Mouse (Mus musculus) adrenal gland, postnatal 14 days (tissue): Measurements from ENCODE around the gene Gdf7. TPM values are rescaled to one million over a fixed set of nuclear protein-coding genes. Genes with fewer than 3 reads are reported as not detected.

Experiments
- DNase-seq: peaks from one replicate; pipeline ENCODE4 v3.0.0; 2021; ENCODE audit warnings: mixed read lengths
- total RNA-seq: library from RNA; stranded (reverse); gene quantifications from 2 replicates; pipeline ENCODE4 v1.2.3, GENCODE M21; 2021

The Gdf7 gene
- total RNA-seq, 1 experiment from 2014 or later, result not detected

DNA sequence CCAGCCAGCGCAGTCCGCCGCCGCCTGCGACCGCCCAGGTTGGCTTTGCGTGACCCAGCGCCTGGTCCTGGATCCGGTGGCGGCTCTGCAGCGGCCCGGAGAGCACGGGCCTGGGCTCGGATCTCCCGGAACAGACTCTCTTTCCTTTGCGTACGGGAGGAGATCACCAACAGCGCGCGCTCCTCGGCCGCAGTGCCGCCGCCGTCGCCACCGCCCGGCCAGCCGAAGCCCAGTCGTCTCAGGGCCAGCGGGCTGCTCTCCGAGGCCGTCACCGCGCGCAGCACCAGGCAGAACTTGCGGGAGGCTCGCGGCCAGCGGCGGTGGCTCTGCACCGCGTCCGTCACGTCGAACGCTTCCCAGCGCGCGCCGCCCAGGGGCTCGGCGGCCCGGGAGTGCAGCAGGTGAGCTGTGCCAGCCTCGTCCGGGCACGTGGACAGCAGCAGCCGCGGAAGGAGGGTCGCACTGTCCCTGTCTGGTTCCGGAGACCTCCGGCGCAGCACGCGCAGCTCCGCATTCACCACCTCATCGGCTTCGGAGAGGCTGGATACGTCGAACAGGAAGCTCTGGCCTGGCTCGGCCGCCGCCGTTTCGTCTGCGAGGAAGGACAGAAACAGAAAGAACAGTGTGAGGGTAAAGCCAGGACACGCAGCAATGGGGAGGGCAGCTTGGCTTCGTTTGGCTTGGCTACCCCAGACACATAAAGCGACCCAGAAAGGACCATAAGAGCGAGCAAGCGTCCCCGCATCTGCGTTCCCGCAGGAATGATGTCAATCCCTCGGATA lies 3.2 kb downstream of the Gdf7 start:
- no peak for DNase-seq

DNA sequence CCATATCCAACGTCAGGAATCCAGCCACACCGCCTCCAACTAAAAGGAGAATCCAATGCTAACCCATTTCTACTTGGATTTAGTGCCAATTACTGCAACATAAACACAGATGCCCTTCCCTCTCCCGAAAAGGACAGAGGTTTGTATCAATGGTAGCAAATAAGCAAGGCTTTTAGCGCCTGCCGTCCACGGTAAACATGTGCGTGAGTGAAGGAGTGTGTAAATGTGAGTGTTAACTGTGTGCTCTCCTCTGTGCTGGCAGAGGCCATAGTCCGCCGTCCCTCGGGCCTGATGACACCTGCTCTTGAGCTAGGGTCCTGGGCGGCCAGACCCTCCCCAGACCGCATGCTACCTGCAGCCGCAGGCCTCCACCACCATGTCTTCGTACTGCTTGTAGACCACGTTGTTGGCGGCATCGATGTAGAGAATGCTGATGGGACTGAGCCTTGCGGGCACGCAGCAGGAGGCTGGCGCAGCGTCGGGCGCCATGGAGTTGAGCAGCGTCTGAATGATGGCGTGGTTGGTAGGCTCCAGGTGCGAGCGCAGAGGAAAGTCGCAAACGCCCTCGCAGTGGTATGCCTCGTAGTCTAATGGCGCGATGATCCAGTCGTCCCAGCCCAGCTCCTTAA lies 4.1 kb downstream of the Gdf7 start:
- DNase-seq, result no peak

DNA sequence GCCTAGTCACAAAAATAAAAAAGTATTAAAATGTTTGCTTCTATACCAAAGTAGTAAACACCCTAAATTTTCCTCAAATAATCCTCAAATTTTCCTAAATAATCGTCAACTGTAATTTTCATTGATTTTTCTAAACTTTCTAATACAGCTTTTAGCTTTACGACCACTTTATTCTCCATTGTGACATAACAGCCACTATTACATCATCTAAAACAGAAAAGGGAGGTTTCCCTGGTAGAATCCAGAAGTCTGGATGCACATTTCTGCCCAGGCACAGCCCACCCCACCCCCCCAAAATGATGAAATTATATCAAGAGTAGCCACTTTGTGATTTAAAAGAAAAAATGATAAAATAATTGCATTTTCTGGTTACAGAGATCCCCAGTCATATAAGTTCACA lies 5.6 kb downstream of the Gdf7 start:
- no peak for DNase-seq

DNA sequence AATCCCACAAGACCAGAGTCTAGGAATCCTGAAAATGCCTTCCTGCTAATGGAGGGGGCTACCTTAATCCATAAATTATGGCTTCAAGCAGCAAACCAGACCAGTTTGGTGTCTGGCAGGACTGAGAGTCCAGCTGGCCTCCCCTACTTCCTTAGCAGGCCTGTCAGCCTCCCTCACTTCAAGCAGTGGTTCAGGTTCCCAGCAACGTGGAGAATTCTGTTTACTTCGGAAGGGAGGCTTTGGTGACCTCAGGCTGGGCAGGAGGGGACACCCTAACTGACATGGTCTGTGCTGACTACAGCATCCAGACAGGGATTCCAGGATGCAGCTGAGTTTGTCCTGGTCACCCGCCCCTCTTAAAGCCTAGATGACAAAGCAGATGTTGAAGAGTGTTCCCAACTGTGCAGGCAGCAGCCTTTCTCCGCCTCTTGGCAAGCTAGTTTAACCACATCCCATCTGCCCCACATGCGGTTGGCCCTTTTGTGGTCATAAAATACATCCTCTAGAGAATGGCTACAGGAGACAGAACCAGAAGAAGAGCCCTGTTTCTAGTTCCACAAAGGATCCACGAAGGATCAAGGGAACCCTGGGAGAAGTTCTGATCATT lies 6.3 kb downstream of the Gdf7 start:
- no peak for DNase-seq

DNA sequence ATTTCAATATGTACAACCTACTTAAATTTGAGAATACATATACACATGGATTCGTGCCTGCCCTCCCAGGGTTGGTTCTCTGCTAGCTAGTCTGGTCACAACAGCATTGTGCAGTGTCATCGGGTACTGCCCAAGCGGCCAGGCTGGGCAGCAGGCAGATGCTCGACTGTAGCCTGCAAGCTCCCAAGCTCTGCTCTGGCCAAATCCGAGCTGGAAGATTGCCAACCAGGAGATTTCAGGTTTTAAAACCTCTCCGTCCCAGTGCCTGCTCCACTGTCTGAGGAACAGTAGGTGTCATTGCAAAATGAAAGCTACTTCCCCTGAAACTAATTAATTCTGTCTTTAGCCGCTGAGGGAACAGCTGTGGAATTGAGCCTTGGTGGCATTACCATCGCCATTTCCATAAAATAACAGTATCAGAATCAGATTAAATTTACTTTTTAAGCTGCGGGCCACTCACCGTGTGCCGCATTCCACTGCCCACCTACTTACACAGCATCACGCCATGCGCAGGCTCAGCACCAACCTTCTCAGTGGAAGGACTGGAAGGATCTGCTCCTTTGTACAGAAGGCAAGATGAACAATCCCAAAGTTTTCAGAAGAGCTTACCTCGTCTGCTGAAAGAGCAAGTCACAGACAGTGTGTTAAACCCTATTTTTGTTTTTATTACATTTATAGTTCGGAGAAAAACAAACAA lies 10.4 kb downstream of the Gdf7 start:
- DNase-seq, result peak; percentile 55

DNA sequence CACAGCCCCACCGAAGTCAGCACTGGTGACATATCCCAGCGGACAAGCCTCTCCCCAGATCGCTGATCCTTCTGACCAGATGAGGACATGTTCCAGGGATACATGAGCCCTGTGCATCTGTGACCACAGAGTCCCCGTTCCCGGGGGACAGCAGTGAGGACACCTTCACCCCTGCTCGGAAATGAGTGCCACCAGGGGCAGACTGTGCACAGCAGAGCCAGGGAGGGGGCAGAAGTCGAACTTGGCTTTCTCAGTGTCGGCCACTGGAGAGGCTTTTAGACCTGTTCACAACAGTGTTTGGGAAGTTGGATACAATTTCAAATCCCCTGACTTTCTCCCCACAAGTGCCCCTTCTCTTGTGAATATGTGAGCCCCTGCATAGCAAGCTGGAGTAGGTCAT lies 12.3 kb downstream of the Gdf7 start:
- DNase-seq, result no peak

DNA sequence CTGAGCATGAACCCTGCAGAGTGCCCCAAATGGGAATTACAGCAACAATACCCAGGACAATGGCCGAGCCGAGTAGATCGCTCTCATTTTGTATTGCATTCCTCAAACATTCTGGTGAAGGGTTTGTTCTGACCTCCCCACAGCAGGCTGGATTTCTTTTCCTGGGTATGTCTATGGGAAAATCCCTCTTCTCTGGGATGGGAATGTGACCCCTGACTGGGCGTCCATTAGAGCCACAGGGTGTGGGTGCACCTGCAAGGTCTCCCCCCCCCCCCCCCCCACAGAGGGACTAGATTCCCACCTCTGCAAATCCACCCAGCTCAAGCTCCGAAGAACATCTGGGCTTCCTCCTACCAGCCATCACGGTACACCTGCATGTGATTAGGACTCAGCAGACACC lies 12.7 kb downstream of the Gdf7 start:
- no peak for DNase-seq

DNA sequence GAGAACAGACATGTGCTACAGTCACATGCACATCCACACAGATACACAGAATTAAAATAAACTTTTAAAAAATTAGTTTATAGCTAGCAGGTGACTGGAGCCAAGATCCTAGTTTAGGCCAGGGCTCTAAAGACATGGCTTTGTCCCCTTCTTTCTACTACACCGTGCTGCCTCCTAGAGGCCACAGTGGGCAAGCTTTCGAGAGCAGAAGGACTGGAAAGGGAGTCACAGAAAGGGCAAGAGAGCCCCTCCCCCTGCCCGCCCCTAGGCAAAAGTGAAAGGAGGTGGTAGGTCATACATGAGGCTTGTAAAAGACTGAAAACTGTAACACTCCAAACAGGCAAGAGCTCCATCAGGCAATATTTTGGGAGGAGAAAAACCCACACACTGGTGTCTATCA lies 13.8 kb downstream of the Gdf7 start:
- DNase-seq, result no peak

DNA sequence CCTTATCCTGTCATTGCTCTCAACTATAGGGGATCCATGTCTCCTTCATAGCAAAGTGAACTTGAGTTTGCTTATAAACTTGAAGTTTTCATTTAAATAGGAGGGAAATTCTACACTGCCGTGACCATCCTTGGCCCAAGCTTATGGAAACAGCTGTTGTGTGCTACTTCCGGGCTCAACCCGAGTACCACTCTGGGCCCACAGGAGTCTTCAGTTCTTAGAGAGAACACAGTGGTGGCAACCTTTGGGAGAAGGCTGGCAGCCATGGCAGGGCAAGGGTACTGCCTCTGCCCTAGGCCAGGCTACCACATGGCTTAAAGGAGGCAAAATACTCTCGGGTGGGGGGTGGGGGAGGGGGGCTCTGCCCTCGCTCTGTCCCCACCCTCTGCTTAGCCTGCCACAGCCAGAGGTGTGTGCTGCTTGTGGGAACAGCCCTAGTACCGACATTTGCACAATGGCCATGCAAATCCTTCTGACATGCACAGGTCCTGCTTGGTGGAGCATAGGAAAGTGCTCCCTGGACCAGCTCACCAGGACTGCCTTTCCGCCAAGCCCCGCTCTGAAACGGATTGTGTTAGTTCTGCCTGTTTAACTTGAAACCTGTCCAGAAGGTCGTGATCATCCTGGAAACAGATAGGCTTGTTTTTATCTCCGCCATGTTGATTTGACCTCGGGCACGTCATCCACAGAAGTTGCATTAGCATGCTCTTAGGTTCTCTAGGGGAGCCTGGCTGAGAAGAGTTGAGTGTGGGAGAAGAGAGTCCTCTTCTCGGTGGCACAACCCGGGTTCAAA lies 20.3 kb downstream of the Gdf7 start:
- DNase-seq, result no peak

DNA sequence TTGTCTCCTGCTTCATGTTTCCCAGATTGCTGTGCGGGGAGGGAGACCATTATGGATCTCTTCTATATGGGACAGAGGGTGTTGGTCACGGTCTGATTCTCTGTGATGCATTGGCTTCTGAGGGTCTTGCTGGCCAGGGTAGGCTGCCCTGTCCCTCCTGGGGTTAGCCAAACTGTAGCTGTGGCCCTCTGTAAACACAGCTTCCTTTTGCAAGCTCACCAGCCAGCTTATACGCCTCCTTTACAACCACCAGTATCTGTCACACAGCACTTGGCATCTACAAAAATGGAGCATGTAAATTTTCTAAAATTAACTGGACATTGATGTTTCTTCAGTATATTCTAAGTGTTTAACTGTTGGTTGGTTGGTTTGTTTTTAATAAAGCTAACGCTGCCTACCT lies 26.3 kb downstream of the Gdf7 start:
- DNase-seq, result no peak

DNA sequence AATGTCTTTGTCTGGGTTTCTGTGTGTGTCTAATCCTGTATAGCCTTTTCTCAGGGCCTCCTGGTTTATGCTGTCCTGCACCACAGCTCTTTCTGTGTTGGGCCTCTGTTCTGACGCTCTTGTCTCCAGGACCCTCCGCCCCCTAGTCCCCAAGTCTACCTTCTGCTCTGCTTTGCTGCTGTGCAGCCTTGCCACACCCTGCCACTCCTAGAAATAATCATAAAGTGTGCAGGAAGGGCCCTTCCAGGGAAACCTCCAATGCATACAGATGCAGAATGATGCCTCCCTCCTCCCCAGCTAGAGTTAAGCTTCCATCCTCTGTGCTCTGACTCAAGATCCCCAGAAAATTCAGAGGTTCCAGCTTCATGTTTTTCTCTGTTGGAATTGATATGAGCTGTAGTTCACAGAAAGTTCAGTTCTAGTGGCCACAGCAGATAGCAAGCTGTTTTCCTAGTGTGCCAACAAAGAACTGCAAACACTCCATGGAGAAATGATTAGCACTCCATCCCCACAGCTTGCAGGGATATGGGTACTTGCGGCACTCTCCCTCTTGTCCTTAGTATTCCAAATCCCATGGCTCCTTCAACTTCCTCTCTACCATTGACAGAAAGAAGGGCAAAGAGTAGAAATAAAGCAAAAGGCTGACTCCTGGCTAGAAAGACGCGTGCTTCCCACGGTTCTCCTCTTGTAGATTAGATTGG lies 28.1 kb downstream of the Gdf7 start:
- DNase-seq, result no peak

DNA sequence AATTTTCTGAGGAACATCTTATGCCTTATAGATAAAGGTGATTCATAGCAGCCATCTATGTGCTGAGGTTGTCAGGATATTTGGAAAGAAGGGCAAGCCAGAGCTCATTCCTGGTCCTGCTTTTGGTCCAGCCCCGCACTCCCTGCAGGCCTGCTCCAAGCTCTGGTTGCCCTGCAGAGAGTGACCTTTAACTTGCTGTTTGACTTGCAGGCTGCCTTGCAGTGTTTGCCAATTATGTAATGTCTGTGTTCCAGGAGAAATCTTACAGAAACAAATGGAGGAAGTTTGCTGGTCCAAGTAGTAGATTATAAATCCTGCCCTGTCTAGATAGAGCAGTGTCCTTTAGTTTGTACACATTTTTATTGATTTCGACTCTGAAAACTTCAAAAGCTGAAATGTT lies 30.3 kb downstream of the Gdf7 start:
- no peak for DNase-seq

DNA sequence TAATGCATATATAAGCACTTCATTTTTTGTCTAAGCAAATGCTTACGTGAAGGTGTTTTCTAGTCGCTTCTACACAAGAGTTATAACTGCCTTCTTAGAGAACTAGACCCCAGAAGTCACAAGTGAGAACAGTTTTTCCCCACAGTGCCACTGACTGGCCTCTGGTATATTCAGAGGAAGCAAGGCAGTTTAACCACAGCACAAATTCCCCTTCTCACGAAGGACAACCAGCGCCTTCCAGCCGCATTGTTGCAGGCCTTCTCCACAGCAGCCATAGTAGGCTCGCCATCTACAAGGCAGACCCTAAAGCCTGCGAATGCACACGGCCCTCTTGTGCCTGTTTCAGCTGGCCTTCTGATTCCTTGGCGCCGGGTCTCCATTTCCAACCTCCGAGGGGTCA lies 32.1 kb downstream of the Gdf7 start:
- no peak for DNase-seq

DNA sequence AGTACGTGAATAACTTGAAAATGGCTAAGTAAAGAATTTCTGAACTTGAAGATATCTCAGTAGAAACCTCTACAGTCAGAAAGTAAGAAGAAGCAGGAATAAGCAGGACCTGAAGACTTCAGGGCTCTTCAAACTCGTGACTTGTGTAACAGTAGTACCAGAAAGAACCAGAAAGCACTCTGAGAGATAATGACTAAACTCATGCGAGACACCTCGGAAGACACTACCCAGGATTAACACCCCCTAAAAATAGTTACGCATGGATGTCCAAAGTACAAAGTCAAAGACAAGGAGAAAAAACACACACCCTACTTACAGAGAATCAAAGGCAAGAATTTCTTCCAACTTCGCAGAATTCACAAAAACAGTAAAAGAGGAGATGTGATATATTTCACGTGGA lies 35.4 kb downstream of the Gdf7 start:
- DNase-seq, result no peak

DNA sequence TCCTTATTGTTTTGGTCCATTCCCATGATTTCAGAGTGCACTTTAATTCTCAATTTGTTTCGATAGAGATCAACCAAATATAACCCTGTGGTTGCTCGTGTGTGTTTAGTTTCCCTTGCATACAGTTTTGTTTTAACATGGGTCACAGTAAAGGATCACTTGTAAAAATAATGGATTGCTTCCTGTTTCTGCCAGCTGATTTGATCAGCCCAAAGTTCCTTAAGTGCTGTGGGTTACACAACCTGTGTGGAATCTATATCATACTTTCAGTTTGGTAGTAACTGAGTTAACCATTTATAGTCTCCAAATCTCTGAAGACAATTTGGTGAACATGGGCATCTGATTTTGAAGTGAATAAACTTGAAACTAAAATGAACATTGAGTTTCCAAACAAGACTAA lies 41.5 kb downstream of the Gdf7 start:
- no peak for DNase-seq

Other genes starting within 250 kb of the Gdf7 start
- 41.9 and 43.6 TPM in 2 replicates for gene Ldah, start 93.8 kb downstream of the Gdf7 start, total RNA-seq
- 12.4 and 15.1 TPM in 2 replicates for gene Hs1bp3, start 11.5 kb upstream of the Gdf7 start, total RNA-seq
- gene Rhob, start 198.1 kb upstream of the Gdf7 start, total RNA-seq, result 201 and 234 TPM in 2 replicates